Mouse (Mus musculus) bone marrow, adult 2 months (tissue): ENCODE data around the gene Olfr221.

Experiments used
- CTCF ChIP-seq: fragments of 200-500 bp; IDR thresholded peaks from 2 replicates; pipeline ENCODE4 v1.5.1; 2011; ENCODE audit warnings: low read length, control low read depth; ENCODE audit not compliant: control insufficient read depth, insufficient read depth
- POLR2A ChIP-seq: fragments of 200-500 bp; IDR thresholded peaks from 2 replicates; pipeline ENCODE4 v1.6.1; 2011; ENCODE audit warnings: low read depth, mild to moderate bottlenecking, control low read depth, low read length, borderline replicate concordance; ENCODE audit not compliant: control insufficient read depth

DNA sequence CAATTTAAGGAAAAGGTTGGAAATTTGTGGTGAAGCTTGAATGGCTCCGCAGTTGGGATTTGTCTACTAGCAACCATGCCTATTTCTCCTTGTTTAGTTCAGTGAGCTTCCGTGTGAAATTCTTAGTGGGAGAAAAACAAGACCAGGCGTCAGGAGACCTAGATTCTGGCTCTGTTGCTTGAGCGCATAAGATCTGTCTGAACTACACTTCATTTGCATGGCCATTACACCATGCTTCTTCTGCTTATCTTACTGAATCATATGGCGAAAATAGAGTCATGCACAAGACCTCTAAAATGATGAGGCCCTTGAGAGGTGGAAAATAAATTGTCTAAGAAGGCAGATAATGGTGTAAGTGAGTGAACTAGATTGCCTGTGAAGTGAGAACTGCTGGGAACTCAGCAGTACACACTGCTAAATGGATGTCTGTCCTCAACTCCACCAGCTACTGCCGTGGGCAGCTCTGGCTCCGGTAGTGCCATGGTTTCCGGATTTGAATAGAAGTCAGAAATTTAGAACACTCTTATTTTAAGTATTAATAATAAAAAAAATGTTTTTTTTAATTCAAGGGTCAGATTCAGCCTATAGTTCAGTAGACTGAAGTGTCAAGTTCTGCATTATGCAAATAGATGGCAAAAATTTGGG is 20.6 kb downstream of the Olfr221 start:
- no peak for TF ChIP-seq POLR2A
- no peak for TF ChIP-seq CTCF
